Mouse (Mus musculus) c-Kit-positive CD71-positive TER-119-positive erythroid progenitor cells, embryonic 14.5 days (primary cell): ENCODE results near the gene Tdp1.

ENCODE experiments used
- DNase-seq: peaks from one replicate; pipeline ENCODE4 v3.0.0-alpha.2; 2013; ENCODE audit warnings: low spot score

Gene Tdp1

DNA sequence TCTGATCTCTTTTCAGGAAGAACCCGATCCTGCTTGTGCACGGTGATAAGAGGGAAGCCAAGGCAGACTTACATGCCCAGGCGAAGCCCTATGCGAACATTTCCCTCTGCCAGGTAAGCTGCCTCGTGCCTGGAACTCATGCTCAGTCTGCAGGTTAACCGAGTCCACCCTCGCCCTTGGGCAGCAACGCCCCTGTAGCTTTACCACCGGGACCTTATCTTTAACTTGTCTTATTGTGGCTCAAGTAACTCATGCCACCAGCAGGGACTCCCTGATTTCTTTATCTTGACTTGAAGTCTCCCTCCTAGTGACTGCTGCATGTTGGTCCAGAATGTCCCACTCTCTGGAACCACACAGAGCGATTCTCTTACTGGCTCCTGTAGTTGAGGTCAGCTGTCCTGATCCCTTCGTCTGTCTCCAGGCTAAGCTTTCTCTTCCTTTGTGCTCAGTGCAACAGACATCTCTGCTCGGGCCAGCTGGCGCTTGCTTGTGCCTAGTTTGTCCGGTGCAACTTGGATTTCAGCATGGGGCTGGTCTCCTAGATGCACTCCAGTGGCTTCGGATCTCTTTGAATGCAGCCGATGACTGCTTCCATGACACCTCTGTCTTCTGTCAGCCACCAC, 14.0 kb downstream of the Tdp1 start:
- DNase-seq: no peak

DNA sequence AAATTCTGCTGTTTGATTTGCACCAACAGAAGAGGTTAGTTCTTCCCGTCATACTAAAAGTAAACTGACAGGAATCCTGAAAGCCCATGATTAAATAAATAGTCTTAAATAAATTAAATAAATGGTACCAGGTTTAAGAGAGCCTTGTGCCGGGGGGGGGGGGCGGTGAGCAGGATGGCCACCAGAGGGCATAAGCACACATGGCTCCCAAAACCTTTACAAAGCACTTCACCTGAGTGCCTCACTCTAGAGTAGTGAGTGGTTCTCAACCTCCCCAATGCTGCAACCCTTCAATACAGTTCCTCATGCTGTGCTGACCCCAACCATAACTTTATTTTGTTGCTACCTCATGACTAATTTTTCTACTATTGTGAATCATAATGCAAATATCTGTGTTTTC, 15.7 kb downstream of the Tdp1 start:
- DNase-seq: no peak

DNA sequence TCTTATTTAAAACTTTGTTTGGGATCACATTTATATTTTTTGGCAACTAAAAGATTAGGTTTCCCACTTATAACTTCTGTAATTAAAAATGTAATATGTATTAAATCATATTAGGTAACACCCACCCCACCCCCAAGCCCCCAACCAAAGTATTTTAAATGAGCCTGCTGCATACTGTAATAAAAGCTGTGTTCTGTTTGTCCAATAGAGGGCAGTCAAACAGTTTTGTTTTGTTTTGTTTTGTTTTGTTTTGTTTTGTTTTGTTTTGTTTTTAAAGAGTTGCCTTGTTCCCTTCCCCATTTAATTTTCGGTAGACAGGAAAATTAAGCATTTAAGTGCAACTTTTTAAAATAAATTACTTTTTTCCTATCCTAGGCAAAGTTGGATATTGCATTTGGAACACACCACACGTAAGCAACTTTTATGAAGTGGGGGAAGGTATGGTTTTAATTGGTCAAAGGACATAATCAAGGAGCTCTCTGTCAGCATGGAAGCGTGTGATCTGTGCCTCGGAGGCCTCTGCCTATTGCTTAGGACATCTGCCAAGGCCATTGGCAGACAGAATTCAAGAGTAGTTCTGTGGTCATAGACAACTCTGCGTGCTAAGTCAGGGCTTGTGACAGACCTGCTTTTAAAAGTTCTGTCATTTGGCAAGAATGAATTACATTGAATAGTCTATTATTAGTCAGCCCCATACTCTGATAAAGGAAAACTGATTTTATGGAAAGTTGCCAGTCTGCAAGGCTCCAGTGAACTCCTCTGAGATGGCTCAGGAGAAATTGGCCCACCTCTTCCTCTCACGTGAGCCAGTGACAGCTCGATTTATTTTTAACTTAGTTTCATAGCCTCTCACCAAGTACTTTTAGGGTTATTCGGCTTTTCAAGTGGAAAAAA, 17.9 kb downstream of the Tdp1 start:
- DNase-seq: no peak

DNA sequence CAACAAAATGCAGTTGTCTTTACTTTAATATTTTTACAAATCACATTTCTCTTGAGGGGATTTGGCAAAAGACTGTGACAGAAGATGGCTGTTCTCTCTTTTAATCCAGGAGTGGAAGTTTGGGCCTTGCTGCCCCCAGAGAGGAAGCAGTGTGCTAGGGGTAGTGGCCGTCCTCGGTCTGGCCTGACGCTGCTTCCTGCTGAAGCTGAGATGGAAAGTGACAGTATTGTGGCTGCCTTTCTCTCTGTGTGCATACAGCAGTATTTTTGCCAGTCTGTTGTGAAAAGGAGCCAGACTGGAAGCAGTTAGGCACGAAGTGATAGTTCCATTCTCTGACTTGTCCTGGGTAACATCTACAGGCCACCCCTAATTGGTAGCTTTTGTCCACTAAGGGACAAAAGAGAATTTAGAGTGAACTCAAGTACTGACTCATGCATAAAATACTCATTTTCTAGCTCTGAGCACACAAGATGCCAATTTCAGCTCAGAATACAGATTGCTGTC, 18.6 kb downstream of the Tdp1 start:
- no peak for DNase-seq

DNA sequence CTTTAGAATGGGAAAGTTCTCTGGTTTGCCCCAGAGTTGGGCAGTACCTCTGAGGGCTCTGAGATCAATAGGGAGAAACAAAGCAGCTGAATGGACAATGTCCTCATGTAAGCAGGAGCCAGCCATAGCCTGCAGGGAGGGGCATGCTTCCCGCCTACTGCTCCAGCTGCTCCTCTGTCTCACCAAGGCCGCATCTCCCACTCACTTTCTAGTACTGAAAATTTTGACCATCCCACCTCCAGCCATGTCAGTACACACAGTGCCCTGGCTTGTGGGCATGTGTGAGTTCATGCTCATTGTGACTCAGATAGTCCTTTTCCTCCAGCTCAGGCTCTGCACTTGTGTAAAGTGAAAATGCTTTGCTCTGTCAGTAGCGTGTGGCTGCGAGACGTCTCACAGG, 20.2 kb downstream of the Tdp1 start:
- DNase-seq: no peak

DNA sequence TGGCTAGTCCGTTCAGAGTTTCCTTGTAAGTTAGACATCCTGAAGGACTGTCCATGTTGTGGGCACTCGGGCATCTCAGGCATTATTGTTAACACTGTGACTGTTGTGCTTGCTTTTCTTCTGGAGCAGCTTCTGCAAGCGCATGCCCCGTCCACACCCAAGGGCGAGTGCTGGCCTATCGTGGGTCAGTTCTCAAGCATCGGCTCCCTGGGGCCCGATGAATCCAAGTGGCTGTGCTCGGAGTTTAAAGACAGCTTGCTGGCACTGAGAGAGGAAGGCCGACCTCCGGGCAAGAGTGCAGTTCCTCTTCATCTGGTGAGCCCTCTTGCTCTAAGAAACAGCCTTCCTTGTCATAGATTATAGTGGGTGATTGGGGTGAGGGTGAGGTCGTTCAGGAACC, 27.1 kb downstream of the Tdp1 start:
- DNase-seq: no peak

DNA sequence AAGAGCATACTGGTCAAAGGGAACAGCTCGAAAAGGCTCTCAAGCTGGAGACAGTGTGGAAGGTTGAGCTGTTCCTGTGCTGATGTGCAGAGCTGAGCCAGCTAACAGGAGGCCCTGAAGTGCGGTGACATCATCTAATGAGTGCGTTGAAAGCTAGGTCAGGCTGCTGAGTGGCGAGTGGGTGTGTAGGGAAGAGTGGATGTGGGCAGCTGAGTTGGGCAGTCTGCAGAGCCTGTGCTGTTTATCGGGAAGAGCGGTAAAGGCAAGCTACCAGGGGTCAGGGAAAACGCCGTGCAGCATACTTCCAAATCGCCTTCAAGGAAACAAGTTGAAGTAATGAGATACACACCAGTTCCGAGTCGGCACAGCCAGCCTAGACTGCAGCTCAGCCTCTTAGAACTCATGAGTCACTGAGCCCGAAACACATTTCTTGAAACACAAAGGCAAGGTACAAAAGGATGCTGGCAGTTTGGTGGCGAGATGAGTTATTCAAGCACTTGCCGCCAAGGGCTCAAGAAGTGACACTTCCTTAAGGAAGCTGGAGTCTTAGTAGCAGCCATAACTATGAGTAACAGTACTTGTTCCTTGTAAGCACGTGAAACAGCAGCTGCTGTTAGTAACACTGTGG, 33.6 kb downstream of the Tdp1 start:
- no peak for DNase-seq

GRCm38 (mm10) chr12:99919636-99920035, 35.3 kb downstream of the Tdp1 start:
- DNase-seq: no peak

GRCm38 (mm10) chr12:99921045-99921444, 36.7 kb downstream of the Tdp1 start:
- no peak for DNase-seq

GRCm38 (mm10) chr12:99923131-99923606, 38.9 kb downstream of the Tdp1 start:
- DNase-seq: no peak

DNA sequence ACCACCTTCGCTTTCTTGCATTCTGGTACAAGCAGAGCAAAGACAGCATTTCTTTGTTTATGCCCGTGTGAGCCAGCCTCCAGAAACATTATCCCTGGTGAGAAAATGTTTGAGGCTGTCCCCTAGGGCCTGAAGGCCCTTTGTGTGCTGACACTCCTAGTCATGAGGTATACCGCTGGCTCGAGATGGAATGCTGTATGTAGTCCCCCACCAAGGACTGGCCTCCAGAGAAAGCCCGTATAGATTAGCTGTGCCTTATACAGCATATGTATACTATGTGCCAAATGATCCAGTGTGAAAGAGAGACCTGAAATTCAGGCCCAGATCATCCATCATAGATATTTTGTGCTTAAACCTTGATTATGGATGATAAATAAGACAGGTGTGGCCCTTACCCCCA, 39.4 kb downstream of the Tdp1 start:
- no peak for DNase-seq

DNA sequence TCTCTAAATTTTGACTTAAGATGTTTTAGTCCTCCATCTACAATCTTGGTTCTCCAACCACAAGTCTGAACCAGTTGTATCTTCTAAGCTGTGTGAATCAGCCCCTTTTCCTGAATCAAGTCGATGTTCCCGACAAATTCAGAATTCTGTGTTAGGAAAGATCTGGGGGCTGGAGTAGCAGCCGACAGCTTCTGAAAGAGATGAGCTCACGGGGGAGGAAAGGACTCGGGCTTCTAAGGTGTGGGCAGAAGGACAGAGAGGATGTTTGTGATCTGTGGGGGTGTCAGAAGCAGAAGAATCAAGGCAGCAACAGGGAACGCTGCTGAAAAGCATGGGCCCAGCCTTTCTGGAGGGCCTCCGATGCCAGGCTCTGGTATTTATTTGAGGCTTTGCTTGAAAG, 44.0 kb downstream of the Tdp1 start:
- DNase-seq: no peak

GRCm38 (mm10) chr12:99929160-99929559, 44.8 kb downstream of the Tdp1 start:
- DNase-seq: no peak

DNA sequence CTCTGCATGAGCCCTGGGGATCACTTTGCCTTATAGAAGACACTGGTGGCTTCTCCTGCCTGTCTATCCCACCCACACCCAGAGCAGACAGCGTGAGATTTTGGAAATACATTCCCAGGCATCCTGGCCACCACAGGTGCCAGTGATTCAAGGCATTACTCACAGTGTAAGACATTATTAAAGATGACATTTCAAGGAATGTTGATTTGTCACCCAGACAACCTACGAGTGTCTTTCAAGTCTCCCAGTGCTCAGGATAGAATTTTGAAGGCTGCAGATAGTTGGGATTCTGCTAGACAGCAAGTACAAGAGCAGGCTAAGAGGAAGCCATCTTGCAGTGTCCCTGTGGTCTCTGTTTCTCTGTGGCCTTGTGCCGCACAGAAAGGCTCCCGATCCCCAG, 47.9 kb downstream of the Tdp1 start:
- no peak for DNase-seq

GRCm38 (mm10) chr12:99933630-99934029, 49.3 kb downstream of the Tdp1 start:
- DNase-seq: no peak

- no peak for DNase-seq
Observed at GRCm38 (mm10) chr12:99935403-99935802, 51.1 kb downstream of the Tdp1 start.

DNA sequence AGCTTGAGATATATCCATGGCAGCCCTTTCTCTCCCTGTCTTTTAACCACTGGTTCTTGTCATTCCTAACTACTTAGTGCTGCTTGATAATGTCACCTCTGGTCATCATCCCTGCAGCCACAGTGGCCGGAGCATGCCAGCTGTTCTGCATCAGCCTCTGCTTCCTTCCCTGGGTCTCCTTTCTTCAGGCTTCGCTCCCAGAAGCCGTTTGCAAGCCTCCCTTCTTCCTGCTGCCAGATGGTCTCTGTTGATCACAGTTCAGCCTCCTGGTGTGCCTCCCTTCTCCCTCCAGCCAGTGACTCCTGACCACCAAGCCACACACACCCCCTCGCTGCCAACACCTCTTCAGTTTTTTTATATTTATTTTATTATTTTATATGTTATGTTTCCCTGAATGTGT, 54.2 kb downstream of the Tdp1 start:
- DNase-seq: no peak

DNA sequence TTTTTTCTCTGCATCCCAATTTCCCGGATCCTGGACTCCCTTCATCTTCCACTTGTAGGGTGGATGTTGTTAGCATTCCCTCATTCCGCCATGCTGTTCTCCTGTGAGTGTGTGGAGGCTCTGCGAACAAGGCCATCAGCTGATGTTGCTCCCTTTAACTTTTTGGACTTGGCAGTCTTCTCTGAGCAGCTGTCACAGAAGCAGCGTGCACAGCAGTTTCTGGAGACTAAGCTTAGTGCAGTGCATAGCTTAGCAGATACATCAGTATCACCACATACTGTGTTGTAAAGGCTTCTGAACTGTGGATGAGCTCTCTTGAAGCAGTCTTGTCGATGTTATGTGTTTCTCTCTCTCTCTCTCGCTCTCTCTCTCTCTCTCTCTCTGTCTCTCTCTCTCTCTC, 54.9 kb downstream of the Tdp1 start:
- DNase-seq: no peak

DNA sequence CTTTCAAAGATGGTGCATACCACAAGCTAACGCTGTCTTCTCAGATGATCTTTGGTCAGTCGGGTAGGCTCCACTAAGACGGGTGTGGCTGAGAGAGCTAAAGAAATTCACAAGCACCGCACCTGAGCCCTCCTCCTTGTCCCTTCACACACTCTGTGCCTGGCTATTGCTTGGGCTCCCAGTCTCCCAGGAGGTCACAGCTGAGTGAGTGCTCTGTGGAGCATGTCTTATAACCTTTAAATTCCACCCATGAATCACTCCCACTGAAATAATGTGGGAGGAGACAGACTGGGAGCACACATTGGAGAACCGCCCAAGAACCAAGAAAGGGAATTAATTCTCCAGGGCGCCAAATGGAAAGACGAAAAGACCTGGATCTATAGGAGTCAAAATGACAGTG, 56.4 kb downstream of the Tdp1 start:
- DNase-seq: no peak

- no peak for DNase-seq
Observed at GRCm38 (mm10) chr12:99942441-99942840, 58.1 kb downstream of the Tdp1 start.

DNA sequence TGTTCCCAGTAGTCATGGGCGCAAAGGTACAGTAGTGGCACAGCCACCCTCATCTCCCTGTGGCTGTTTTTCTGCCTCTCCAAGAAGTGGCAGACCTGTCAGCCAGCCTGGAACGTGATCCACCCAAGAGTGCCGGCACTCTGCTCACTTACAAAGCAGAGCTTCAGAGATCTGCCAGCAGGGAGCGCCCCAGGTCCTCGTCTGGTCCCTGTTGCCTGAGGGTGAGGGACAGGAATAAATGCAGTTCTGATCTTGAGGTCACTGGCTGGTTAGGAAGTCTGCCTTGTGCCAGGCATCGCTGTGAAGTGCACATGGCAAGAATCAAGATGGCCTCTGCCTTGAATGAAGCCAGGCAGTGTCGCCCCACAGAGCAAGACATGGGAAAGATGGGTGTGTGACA, 68.6 kb downstream of the Tdp1 start:
- no peak for DNase-seq

DNA sequence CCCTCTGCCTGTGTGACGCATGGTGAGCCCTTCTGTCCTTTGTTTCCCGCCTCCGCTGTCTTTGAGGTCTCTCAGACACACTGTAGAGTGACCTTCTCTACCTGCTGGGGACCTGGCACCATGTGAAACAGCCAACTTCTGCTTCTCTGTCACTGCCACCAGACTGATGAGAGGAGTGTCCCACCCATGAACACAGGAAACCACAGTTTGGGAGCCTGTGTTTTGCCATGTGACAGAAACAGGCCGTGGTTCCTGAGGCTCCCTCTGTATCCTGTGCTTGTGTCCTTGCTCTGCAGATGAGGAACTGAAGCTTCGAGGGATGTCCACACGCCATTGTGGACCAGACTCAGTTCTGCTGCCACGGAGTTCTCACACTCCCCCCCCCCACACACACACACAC, 72.1 kb downstream of the Tdp1 start:
- DNase-seq: no peak
